Mouse (Mus musculus) embryonic fibroblast, embryonic 13.5 days (primary cell): ENCODE measurements at regions not wholly inside any gene's neighbourhood (a gene's known extent, or its start where the extent isn't known, plus 50 kb on each side); places are given as distances from the start of the nearest gene placed in this dataset.

ENCODE experiments used
- CTCF ChIP-seq: IDR thresholded peaks from 2 replicates; pipeline ENCODE4 v1.5.1; 2011; ENCODE audit warnings: mild to moderate bottlenecking, control low read depth, low read length, moderate library complexity, borderline replicate concordance; ENCODE audit not compliant: insufficient read depth
- POLR2A ChIP-seq: IDR thresholded peaks from 2 replicates; pipeline ENCODE4 v1.6.1; 2011; ENCODE audit warnings: low read depth, mild to moderate bottlenecking, control low read depth, low read length, moderate library complexity

- no peak for TF ChIP-seq POLR2A
- no peak for TF ChIP-seq CTCF
Measured at GRCm38 (mm10) chr6:67610402-67610801, 74.8 kb upstream of the Tacstd2 start.
